Mouse (Mus musculus) olfactory bulb, adult 2 months (tissue): ENCODE data around the gene Rnf166.

ENCODE experiments used
- CTCF ChIP-seq: fragments of 200-500 bp; IDR thresholded peaks from 2 replicates; pipeline ENCODE4 v1.5.1; 2012; ENCODE audit warnings: low read depth, mild to moderate bottlenecking, low read length, moderate library complexity; ENCODE audit not compliant: insufficient read depth
- POLR2A ChIP-seq: fragments of 200-500 bp; IDR thresholded peaks from 2 replicates; pipeline ENCODE4 v1.6.1; 2012; ENCODE audit warnings: mild to moderate bottlenecking, low read depth, low read length, moderate library complexity; ENCODE audit not compliant: insufficient read depth

GRCm38 (mm10) chr8:122462510-122462909 is 13.4 kb downstream of the Rnf166 start:
- TF ChIP-seq CTCF = no peak
- no peak for TF ChIP-seq POLR2A
